Mouse (Mus musculus): Measurements from ENCODE around the gene Tec. TPM values are rescaled to one million over a fixed set of nuclear protein-coding genes. Genes with fewer than 3 reads are reported as not detected.

Tec gene
- total RNA-seq, 2 experiments from 2014 or later, result 13.6 to 16.1 TPM

- intact Hi-C loops (cut with DNase I), result no loop called here
- no peak for DNase-seq
Observed at GRCm38 (mm10) chr5:72748659-72749265, 119.5 kb downstream of the Tec start.

GRCm38 (mm10) chr5:72747384-72747783 is 120.9 kb downstream of the Tec start:
- intact Hi-C loops (cut with DNase I), result no loop called here
- no peak for DNase-seq

GRCm38 (mm10) chr5:72746461-72746860 is 121.8 kb downstream of the Tec start:
- DNase-seq, result no peak
- intact Hi-C loops (cut with DNase I), result no loop called here

- intact Hi-C loops (cut with DNase I), result no loop called here
- no peak for DNase-seq
Observed at GRCm38 (mm10) chr5:72743103-72743502, 125.2 kb downstream of the Tec start.

GRCm38 (mm10) chr5:72736868-72737267 is 131.4 kb downstream of the Tec start:
- intact Hi-C loops (cut with DNase I), result no loop called here
- DNase-seq, result no peak

GRCm38 (mm10) chr5:72736437-72736836 is 131.8 kb downstream of the Tec start:
- intact Hi-C loops (cut with DNase I), result no loop called here
- DNase-seq, result no peak

GRCm38 (mm10) chr5:72735763-72736162 is 132.5 kb downstream of the Tec start:
- DNase-seq, result no peak

GRCm38 (mm10) chr5:72732885-72733284 is 135.4 kb downstream of the Tec start:
- intact Hi-C loops (cut with DNase I), result no loop called here
- no peak for DNase-seq

More at GRCm38 (mm10) chr5:72735763-72736162, 132.5 kb downstream of the Tec start:
- intact Hi-C loops (cut with DNase I), result no loop called here

GRCm38 (mm10) chr5:72725404-72725803 is 142.9 kb downstream of the Tec start:
- no peak for DNase-seq
- intact Hi-C loops (cut with DNase I), result no loop called here

- DNase-seq, result no peak
- intact Hi-C loops (cut with DNase I), result no loop called here
Observed at GRCm38 (mm10) chr5:72723429-72723828, 144.9 kb downstream of the Tec start.

- intact Hi-C loops (cut with DNase I), result no loop called here
- DNase-seq, result no peak
Observed at GRCm38 (mm10) chr5:72720587-72720986, 147.7 kb downstream of the Tec start.

- intact Hi-C loops (cut with DNase I), result loop anchor here (5.0 kb wide), 1 partner anchor 358 kb away; no protein-coding TSS in a partner anchor
- peak; percentile 69 for DNase-seq
Observed at GRCm38 (mm10) chr5:72710572-72711278, 157.6 kb downstream of the Tec start.

GRCm38 (mm10) chr5:72709976-72710375 is 158.3 kb downstream of the Tec start:
- intact Hi-C loops (cut with DNase I), result loop anchor here (5.0 to 10.0 kb wide), 2 partner anchors 155 to 358 kb away; partner anchors contain the start of gene Nfxl1
- DNase-seq, result no peak

- DNase-seq, result no peak
- intact Hi-C loops (cut with DNase I), result loop anchor here (10.0 kb wide), 1 partner anchor 155 kb away; the partner anchor contains the start of gene Nfxl1
Observed at GRCm38 (mm10) chr5:72709451-72709850, 158.8 kb downstream of the Tec start.

- intact Hi-C loops (cut with DNase I), result loop anchor here (10.0 kb wide), 1 partner anchor 152 kb away; the partner anchor contains the start of gene Nfxl1
- DNase-seq, result no peak
Observed at GRCm38 (mm10) chr5:72706722-72707121, 161.6 kb downstream of the Tec start.

- DNase-seq, result no peak
- intact Hi-C loops (cut with DNase I), result loop anchor here (10.0 kb wide), 1 partner anchor 151 kb away; the partner anchor contains the start of gene Nfxl1
Observed at GRCm38 (mm10) chr5:72706095-72706494, 162.2 kb downstream of the Tec start.

Other genes starting within 250 kb of the Tec start
- not detected for gene Cnga1, start 224.2 kb downstream of the Tec start, total RNA-seq (2021)
- gene Nipal1, start 220.7 kb downstream of the Tec start, total RNA-seq (2021), result under 1 TPM in 1 of 2 experiments, not detected in 1; 0.30 TPM
- gene Txk, start 115.7 kb downstream of the Tec start, total RNA-seq (2021), result under 1 TPM; 0.18 to 0.40 TPM
- gene Slain2, start 45.8 kb upstream of the Tec start, total RNA-seq (2021), result 10 to 100 TPM; 57.1 to 66.7 TPM
- gene Gm10135, start 106.2 kb upstream of the Tec start, total RNA-seq (2021), result not detected
- gene Slc10a4, start 138.4 kb upstream of the Tec start, total RNA-seq (2021), result 10 to 100 TPM in 1 of 2 experiments, 1 to 10 TPM in 1; 9.8 to 11.5 TPM